Mouse (Mus musculus): Measurements from ENCODE around the gene Ptpre. TPM values are rescaled to one million over a fixed set of nuclear protein-coding genes. Genes with fewer than 3 reads are reported as not detected.
"Not testable (repeated sequence)": the region's sequence is repeated elsewhere in the genome, so short reads cannot be mapped to it uniquely, and the experiment has no call there.

The Ptpre gene
- polyA plus RNA-seq, 1 experiment from 2014 or later: 1.8 TPM

DNA sequence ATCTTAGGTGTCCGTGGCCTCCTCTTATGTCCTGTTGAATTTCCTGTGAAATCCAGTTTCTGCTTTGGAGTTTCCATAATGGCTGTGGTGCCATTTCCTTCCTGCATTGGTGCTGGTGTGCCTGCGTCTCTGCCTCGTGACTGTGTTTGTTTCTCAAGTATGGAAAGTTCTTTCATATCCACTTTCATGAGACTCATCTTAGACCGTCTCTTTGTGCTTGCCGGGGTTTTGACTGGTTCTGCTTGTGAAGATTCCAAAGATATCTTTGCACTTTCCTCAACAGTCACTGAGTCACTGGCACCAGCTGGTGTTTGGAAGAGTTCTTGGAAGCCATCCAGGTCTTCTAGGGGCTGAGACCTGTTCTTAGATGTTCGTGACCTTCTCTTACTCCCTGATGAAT lies 162.1 kb downstream of the Ptpre start:
- peak; percentile 64 for DNase-seq (ENCODE audit: low spot score)
- H3K36me3 ChIP-seq: peaks cover 99% of the 10 kb centered on the region
- not testable (repeated sequence) for H3K4me3 ChIP-seq; H3K9me3 ChIP-seq; H3K4me1 ChIP-seq; H3K27ac ChIP-seq; H3K27me3 ChIP-seq (ENCODE audit: insufficient read depth, poor library complexity, severe bottlenecking)
- WGBS: 78% methylated on average over 6 of the region's 6 CpGs

- DNase-seq (ENCODE audit: low spot score): peak; percentile 51
- H3K27me3 ChIP-seq (ENCODE audit: insufficient read depth, poor library complexity, severe bottlenecking): no peaks in the 10 kb centered on the region
- H3K4me3 ChIP-seq: no peak overlapping the region
- no peaks in the 10 kb centered on the region for H3K9me3 ChIP-seq
- H3K27ac ChIP-seq: no peak overlapping the region
- no peaks in the 10 kb centered on the region for H3K4me1 ChIP-seq
- 89% methylated on average over 9 of the region's 9 CpGs for WGBS
- peaks cover 99% of the 10 kb centered on the region for H3K36me3 ChIP-seq
Observed at GRCm38 (mm10) chr7:135703600-135704148, 166.4 kb downstream of the Ptpre start.

- no peaks in the 10 kb centered on the region for H3K4me1 ChIP-seq
- H3K4me3 ChIP-seq: no peak overlapping the region
- no peaks in the 10 kb centered on the region for H3K9me3 ChIP-seq
- H3K36me3 ChIP-seq: peaks cover 99% of the 10 kb centered on the region
- no peaks in the 10 kb centered on the region for H3K27me3 ChIP-seq (ENCODE audit: insufficient read depth, poor library complexity, severe bottlenecking)
- WGBS: 93% methylated on average over 8 of the region's 8 CpGs
- no peak for DNase-seq (ENCODE audit: low spot score)
- H3K27ac ChIP-seq: no peak overlapping the region
Observed at GRCm38 (mm10) chr7:135704251-135704650, 167.0 kb downstream of the Ptpre start.

DNA sequence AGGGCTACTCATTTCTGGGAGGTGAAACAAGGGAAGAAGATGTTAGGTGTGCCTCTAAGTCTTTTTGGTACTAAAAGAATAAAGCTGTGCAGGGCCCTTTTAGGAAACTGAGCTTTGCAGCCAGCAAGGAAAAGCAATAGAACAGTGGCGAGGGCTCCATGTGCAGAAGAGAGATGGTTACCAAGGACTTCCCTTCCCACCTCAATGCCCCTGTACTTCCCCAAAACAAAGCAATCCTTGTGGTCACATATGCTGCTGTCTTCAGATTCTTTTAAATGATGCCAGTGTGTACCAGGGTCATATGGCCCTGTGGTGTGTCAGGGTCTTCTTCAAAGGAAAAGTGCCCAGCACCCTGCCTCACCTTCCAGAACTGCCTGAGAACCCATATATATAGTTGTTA lies 167.8 kb downstream of the Ptpre start:
- no peak overlapping the region for H3K27ac ChIP-seq
- H3K9me3 ChIP-seq: no peaks in the 10 kb centered on the region
- H3K27me3 ChIP-seq (ENCODE audit: insufficient read depth, poor library complexity, severe bottlenecking): no peaks in the 10 kb centered on the region
- no peak for DNase-seq (ENCODE audit: low spot score)
- no peaks in the 10 kb centered on the region for H3K4me1 ChIP-seq
- 91% methylated on average over 1 of the region's 1 CpGs for WGBS
- H3K36me3 ChIP-seq: peaks cover 96% of the 10 kb centered on the region
- no peak overlapping the region for H3K4me3 ChIP-seq

DNA sequence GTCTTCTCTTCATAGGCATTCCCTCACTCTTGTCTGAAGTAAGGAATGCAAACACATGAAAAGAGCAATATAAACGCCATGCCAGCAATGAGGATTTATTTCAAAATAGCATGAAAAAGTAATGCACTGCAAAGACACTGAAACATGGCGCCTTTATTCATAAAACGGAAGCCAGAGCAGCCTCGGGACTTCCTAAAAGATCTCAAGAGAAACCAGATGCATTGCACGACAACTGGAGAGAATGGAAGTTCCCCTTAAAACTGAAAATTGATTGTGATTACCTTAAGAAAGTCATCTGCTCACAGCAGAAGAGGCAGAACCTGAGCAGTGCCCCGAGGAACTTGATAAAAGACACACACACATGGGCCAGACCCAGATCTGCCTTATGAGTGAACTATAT lies 168.5 kb downstream of the Ptpre start:
- no peak overlapping the region for H3K27ac ChIP-seq
- WGBS: 93% methylated on average over 6 of the region's 6 CpGs
- peaks cover 95% of the 10 kb centered on the region for H3K36me3 ChIP-seq

GRCm38 (mm10) chr7:135710702-135711101 lies 173.4 kb downstream of the Ptpre start:
- Histone ChIP-seq H3K27me3 (ENCODE audit: insufficient read depth, poor library complexity, severe bottlenecking) (no peaks in the 10 kb centered on the region), H3K9me3 (no peaks in the 10 kb centered on the region), H3K4me3 (no peak overlapping the region), H3K4me1 (peaks cover 15% of the 10 kb centered on the region), H3K27ac (no peak overlapping the region), H3K36me3 (peaks cover 54% of the 10 kb centered on the region)
- 76% methylated on average over 2 of the region's 2 CpGs for WGBS
- no peak for DNase-seq (ENCODE audit: low spot score)

More for the DNA sequence above, 168.5 kb downstream of the Ptpre start:
- H3K9me3 ChIP-seq: no peaks in the 10 kb centered on the region
- no peaks in the 10 kb centered on the region for H3K27me3 ChIP-seq (ENCODE audit: insufficient read depth, poor library complexity, severe bottlenecking)
- H3K4me1 ChIP-seq: no peaks in the 10 kb centered on the region
- H3K4me3 ChIP-seq: no peak overlapping the region
- DNase-seq (ENCODE audit: low spot score): peak; percentile 48

- Histone ChIP-seq H3K4me3 (no peak overlapping the region), H3K27ac (no peak overlapping the region), H3K36me3 (peaks cover 36% of the 10 kb centered on the region), H3K9me3 (no peaks in the 10 kb centered on the region), H3K27me3 (ENCODE audit: insufficient read depth, poor library complexity, severe bottlenecking) (no peaks in the 10 kb centered on the region), H3K4me1 (peaks cover 20% of the 10 kb centered on the region)
- WGBS: 88% methylated on average over 1 of the region's 1 CpGs
- DNase-seq (ENCODE audit: low spot score): no peak
Observed at GRCm38 (mm10) chr7:135712534-135712933, 175.3 kb downstream of the Ptpre start.

- no peaks in the 10 kb centered on the region for H3K9me3 ChIP-seq
- peaks cover 20% of the 10 kb centered on the region for H3K4me1 ChIP-seq
- no peak overlapping the region for H3K27ac ChIP-seq
- H3K36me3 ChIP-seq: peaks cover 28% of the 10 kb centered on the region
- H3K4me3 ChIP-seq: peak overlapping the region; percentile 97
- H3K27me3 ChIP-seq (ENCODE audit: insufficient read depth, poor library complexity, severe bottlenecking): no peaks in the 10 kb centered on the region
- DNase-seq (ENCODE audit: low spot score): no peak
- 82% methylated on average over 8 of the region's 8 CpGs for WGBS
Observed at GRCm38 (mm10) chr7:135713326-135713725, 176.0 kb downstream of the Ptpre start.

GRCm38 (mm10) chr7:135715166-135715565 lies 177.9 kb downstream of the Ptpre start:
- 4% methylated on average over 7 of the region's 7 CpGs for WGBS
- peak; percentile 38 for DNase-seq (ENCODE audit: low spot score)
- H3K9me3 ChIP-seq: no peaks in the 10 kb centered on the region
- peaks cover 20% of the 10 kb centered on the region for H3K4me1 ChIP-seq
- peak overlapping the region; percentile 97 for H3K4me3 ChIP-seq
- H3K27ac ChIP-seq: peak overlapping the region; percentile 98
- no peaks in the 10 kb centered on the region for H3K27me3 ChIP-seq (ENCODE audit: insufficient read depth, poor library complexity, severe bottlenecking)
- peaks cover 12% of the 10 kb centered on the region for H3K36me3 ChIP-seq

GRCm38 (mm10) chr7:135715642-135716444 lies 178.6 kb downstream of the Ptpre start, which contains the start of gene Mki67:
Mki67 (minus strand) TSS chr7:135716361.
- H3K9me3 ChIP-seq: no peaks in the 10 kb centered on the region
- H3K27me3 ChIP-seq (ENCODE audit: insufficient read depth, poor library complexity, severe bottlenecking): no peaks in the 10 kb centered on the region
- peak within 1 kb of the TSS; percentile 97 for H3K4me3 ChIP-seq
- peaks cover 6% of the 10 kb centered on the region; the same call in 1 of the 2 replicates for H3K36me3 ChIP-seq
- WGBS: under 1% methylated on average over 80 of the region's 82 CpGs
- H3K27ac ChIP-seq: peak within 1 kb of the TSS; percentile 98
- peaks cover 20% of the 10 kb centered on the region for H3K4me1 ChIP-seq
- no peak for DNase-seq (ENCODE audit: low spot score)

- under 1% methylated on average over 28 of the region's 28 CpGs for WGBS
- H3K27ac ChIP-seq: peak overlapping the region; percentile 98
- DNase-seq (ENCODE audit: low spot score): peak; percentile 99
- H3K27me3 ChIP-seq (ENCODE audit: insufficient read depth, poor library complexity, severe bottlenecking): no peaks in the 10 kb centered on the region
- peaks cover 21% of the 10 kb centered on the region for H3K4me1 ChIP-seq
- H3K4me3 ChIP-seq: peak overlapping the region; percentile 97
- peaks cover 6% of the 10 kb centered on the region; the same call in 1 of the 2 replicates for H3K36me3 ChIP-seq
- no peaks in the 10 kb centered on the region for H3K9me3 ChIP-seq
Observed at GRCm38 (mm10) chr7:135716445-135716877, 179.2 kb downstream of the Ptpre start.

- Histone ChIP-seq H3K36me3 (peaks cover 6% of the 10 kb centered on the region; the same call in 1 of the 2 replicates), H3K27ac (peak overlapping the region; percentile 98), H3K27me3 (ENCODE audit: insufficient read depth, poor library complexity, severe bottlenecking) (no peaks in the 10 kb centered on the region), H3K9me3 (no peaks in the 10 kb centered on the region), H3K4me3 (peak overlapping the region; percentile 97), H3K4me1 (peaks cover 25% of the 10 kb centered on the region)
- WGBS: 65% methylated on average over 7 of the region's 7 CpGs
- DNase-seq (ENCODE audit: low spot score): no peak
Observed at GRCm38 (mm10) chr7:135716968-135717557, 179.8 kb downstream of the Ptpre start.

DNA sequence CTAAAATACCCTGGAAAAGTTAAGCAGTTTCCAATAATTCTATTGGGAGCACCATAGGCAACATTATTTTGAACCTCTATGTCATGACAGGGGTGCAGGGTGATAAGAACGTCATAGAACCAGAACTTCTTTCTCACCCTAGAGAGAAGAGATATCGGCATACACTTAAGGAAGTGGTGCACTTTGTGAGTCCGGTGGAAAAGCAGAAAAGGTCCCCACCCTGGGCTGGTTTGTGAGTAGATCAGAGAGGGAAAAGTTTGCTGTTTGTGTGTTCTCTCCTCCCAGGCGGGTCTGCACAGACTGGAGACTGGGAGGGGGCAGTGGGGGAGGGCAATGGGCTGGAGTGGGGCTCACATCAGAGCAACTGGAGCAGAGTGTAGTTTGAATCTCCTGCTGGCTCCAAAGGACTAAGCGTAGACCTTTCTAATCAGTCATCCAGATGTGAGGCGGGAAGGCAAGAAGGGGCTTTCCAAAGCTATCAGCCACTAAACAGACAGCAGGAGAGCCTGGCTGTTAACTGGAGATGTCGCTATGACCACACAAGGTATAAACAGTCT lies 184.2 kb downstream of the Ptpre start:
- H3K36me3 ChIP-seq: no peaks in the 10 kb centered on the region
- H3K9me3 ChIP-seq: no peaks in the 10 kb centered on the region
- no peak overlapping the region for H3K4me3 ChIP-seq
- peak; percentile 92 for DNase-seq (ENCODE audit: low spot score)
- H3K4me1 ChIP-seq: peaks cover 15% of the 10 kb centered on the region; the same call in 1 of the 2 replicates
- 44% methylated on average over 7 of the region's 7 CpGs for WGBS
- peak overlapping the region; percentile 70 for H3K27ac ChIP-seq
- H3K27me3 ChIP-seq (ENCODE audit: insufficient read depth, poor library complexity, severe bottlenecking): no peaks in the 10 kb centered on the region; the same call in 1 of the 2 replicates
